Mouse (Mus musculus) megakaryocyte, adult 5-6 weeks (primary cell): ENCODE measurements around the gene Olfr457. TPM values are rescaled to one million over a fixed set of nuclear protein-coding genes. Genes with fewer than 3 reads are reported as not detected.
"Not testable (repeated sequence)": the region's sequence is repeated elsewhere in the genome, so short reads cannot be mapped to it uniquely, and the experiment has no call there.

Source experiments
- ATAC-seq: 2 replicates; pipeline ENCODE4 v1.8.0; 2016; ENCODE audit warnings: mild to moderate bottlenecking, inconsistent platforms; ENCODE audit not compliant: poor library complexity, severe bottlenecking
- total RNA-seq, 2 experiments: library from RNA; stranded (forward) in 1 of 2; stranded (reverse) in 1 of 2; fragments of 153-499, 151-499 nt in 1 of 2; fragments of 221-1000, 200-1000 nt in 1 of 2; gene quantifications; 2 replicates each; pipeline versions ENCODE4 v1.2.3 to v1.2.4; 2015 to 2017

Gene Olfr457
- not detected in 2 replicates for total RNA-seq (2015)
- total RNA-seq (2017) = 0.04 TPM in 1 of 2 replicates, not detected in the other

- no peak for ATAC-seq
These were observed at the start of gene Olfr457 for GRCm38 (mm10) chr6:42476235-42476634. Gene Olfr457 (minus strand): TSS chr6:42476335.

GRCm38 (mm10) chr6:42513461-42513860 is 37.3 kb upstream of the Olfr457 start:
- no peak for ATAC-seq

GRCm38 (mm10) chr6:42509311-42509710 is 33.2 kb upstream of the Olfr457 start:
- ATAC-seq = no peak

GRCm38 (mm10) chr6:42503478-42503877 is 27.3 kb upstream of the Olfr457 start:
- ATAC-seq = no peak

GRCm38 (mm10) chr6:42489731-42490130 is 13.6 kb upstream of the Olfr457 start:
- ATAC-seq = no peak

GRCm38 (mm10) chr6:42487114-42487513 is 11.0 kb upstream of the Olfr457 start, which contains the start of gene Olfr456:
Gene Olfr456 (minus strand): TSS chr6:42487214.
- no peak for ATAC-seq

- ATAC-seq = no peak
These were observed 8.5 kb upstream of the Olfr457 start for GRCm38 (mm10) chr6:42484633-42485032.

- not testable (repeated sequence) for ATAC-seq
These were observed 4.8 kb downstream of the Olfr457 start for GRCm38 (mm10) chr6:42471298-42471697.

- no peak for ATAC-seq
These were observed 5.6 kb downstream of the Olfr457 start for GRCm38 (mm10) chr6:42470542-42470941.

- ATAC-seq = no peak
These were observed 11.0 kb downstream of the Olfr457 start, which contains the start of gene Olfr458 for GRCm38 (mm10) chr6:42465096-42465495. Gene Olfr458 (minus strand): TSS chr6:42465196.

GRCm38 (mm10) chr6:42447381-42447780 is 28.8 kb downstream of the Olfr457 start:
- ATAC-seq = no peak

- ATAC-seq = no peak
These were observed 31.6 kb downstream of the Olfr457 start for GRCm38 (mm10) chr6:42444491-42444890.

GRCm38 (mm10) chr6:42441395-42441794 is 34.7 kb downstream of the Olfr457 start:
- ATAC-seq = no peak

- ATAC-seq = no peak
These were observed 40.6 kb downstream of the Olfr457 start for GRCm38 (mm10) chr6:42435490-42435889.

- ATAC-seq = no peak
These were observed 41.7 kb downstream of the Olfr457 start, which contains the start of gene Tas2r126 for GRCm38 (mm10) chr6:42434446-42434845. Gene Tas2r126 (plus strand): TSS chr6:42434535.

- no peak for ATAC-seq
These were observed 42.6 kb downstream of the Olfr457 start for GRCm38 (mm10) chr6:42433554-42433953.

- no peak for ATAC-seq
These were observed 49.8 kb downstream of the Olfr457 start for GRCm38 (mm10) chr6:42426337-42426736.

- 0 out of 2 replicates have a peak, but pooled peaks have one; percentile 27 for ATAC-seq
These were observed 51.7 kb downstream of the Olfr457 start for GRCm38 (mm10) chr6:42424472-42424871.

- peak; percentile 95 for ATAC-seq
These were observed 54.7 kb downstream of the Olfr457 start for GRCm38 (mm10) chr6:42421439-42421838.

- peak; percentile 38; the same call in 1 of the 2 replicates for ATAC-seq
These were observed 56.7 kb downstream of the Olfr457 start for GRCm38 (mm10) chr6:42419443-42419842.
